Mouse (Mus musculus): ENCODE data around the gene Thsd1.

DNA sequence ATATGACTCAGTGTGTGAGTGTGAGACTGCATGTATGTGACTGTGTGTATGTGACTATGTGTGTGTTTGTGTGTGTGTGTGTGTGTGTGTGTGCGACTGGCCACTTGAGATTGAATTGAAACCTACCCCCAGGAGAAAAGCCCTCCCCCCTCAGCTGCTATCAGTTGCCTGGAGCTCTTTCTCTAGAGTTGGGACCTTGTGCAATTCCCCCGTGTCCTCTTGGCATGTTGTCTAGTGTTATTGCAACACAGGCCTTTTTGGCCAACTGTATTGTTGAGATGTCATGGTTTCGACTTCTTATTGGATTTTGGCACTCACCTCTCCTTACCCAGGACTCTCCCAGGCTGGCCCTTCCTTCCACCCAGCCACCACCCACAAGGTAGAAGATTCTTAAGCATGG is 35.2 kb downstream of the Thsd1 start:
- TF ChIP-seq CTCF (IDR thresholded peaks at IDR 0.05; ENCODE audit: low read depth), result no peak
- TF ChIP-seq EP300 (IDR thresholded peaks at IDR 0.05; ENCODE audit: low read depth), result no peak

Data from liver, postnatal 0 days (tissue).